Mouse (Mus musculus) frontal cortex, postnatal 14 days (tissue): Measurements from ENCODE around the gene Entpd8.

Source experiments
- DNase-seq, 2 experiments: peaks; one replicate each; pipeline ENCODE4 v3.0.0; 2022; ENCODE audit warnings: low spot score in 2 of 2

The Entpd8 gene

DNA sequence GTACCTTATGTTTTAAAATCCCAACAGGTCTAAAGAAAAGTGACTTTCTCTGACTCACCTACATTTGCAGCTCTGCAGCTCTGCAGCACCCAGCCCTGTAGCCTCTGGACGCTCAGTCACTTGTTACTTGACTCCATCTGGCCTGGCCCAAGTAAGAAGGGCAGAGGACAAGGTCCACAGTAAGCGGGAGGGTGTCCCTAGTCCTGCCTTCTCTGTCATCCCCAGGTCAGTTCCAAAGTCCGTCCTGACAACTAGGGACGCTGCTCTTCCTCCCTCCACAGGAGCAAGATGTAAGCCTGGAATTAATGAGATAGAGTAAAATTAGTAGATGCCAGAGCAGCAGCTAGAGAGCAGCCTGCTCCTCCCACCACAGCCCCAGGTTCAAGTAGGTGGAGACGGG lies at the start of gene Entpd8:
Entpd8 (plus strand) TSS at position 229 of the 400 bp plus-strand sequence.
- no peak for DNase-seq

DNA sequence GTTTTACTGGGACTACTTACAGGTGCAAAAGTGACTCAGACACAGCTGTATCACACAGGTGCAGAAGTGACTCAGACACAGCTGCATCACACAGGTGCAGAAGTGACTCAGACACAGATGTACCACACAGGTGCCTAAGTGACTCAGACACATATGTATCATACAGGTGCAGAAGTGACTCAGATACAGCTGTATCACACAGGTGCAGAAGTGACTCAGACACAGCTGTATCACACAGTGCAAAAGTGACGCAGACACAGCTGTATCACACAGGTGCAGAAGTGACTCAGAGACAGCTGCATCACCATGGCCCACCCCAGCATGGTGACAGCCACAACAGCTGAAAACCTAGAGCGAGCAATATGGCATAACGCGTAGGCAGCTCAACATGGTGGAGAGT lies 45.1 kb upstream of the Entpd8 start:
- DNase-seq: no peak

DNA sequence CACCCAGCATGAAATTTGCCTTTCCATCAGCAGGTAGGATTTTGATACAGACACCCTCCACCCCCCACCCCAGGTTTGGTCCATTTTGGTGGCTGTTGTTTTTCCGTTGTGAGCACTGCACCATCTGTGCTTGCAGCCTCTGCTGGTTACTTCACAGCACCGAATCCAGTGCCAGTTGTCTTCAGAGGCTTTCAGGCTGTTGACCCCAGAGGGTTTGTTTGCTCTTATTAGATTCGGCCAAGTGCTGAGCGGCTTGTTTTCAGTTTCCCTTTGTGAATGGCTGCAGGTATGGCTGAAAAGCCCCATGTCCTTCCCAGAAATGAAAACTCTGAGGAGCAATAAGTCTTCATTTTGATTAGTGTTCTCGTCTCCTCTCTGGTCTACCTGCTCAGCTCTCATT lies 40.0 kb upstream of the Entpd8 start:
- no peak for DNase-seq

DNA sequence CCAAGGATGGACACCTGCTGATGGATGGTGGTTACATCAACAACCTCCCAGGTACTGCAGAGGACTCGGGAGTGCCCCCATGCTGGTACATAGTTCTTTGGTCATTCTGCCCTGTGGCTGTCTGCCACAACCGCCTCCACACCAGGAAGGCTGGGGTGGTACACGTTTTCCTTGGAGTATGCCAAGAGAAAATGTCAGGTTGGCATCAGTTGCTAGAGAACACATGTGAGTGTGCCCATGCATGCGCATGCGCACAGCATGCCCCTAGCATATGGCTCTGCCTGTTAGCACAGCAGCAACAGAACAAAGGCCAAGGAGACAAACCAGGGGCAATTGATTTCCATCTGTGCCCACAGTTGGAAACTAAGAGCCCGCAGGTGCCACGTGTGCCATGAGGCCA lies 29.2 kb upstream of the Entpd8 start:
- no peak for DNase-seq

DNA sequence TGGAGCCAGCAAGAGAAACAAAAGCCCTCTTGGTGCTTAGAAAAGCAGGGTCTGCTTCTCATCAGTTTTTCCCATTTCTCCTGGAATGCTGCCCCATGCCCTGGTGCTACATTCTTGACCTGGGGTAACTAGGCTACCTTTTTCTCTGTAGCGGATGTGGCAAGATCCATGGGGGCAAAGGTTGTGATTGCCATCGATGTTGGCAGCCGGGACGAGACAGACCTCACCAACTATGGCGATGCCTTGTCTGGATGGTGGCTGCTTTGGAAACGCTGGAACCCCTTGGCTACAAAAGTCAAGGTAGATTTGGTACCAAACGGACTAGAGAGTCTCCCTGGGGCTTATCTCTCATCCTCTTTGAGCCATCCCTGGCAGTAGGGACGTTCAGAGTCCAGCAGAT lies 28.7 kb upstream of the Entpd8 start:
- no peak for DNase-seq

DNA sequence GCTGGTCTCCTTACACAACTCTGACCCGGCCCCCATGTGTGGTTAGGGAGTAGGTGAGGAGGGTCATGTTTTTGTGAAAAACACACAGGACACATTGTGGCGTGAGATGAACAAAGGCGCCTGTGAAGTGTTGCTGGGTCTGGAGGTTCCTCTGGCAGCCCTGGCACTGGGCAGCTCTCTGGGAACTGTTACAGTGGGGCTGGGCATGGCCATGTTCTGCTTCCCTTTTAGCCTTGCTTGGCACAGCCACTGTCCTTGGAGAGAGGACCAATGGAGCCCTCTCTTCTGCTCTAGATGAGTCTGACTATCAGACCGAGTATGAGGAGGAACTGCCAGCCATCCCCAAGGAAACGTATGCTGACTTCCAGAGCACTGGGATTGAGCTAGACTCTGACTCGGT lies 27.0 kb upstream of the Entpd8 start:
- DNase-seq: no peak

DNA sequence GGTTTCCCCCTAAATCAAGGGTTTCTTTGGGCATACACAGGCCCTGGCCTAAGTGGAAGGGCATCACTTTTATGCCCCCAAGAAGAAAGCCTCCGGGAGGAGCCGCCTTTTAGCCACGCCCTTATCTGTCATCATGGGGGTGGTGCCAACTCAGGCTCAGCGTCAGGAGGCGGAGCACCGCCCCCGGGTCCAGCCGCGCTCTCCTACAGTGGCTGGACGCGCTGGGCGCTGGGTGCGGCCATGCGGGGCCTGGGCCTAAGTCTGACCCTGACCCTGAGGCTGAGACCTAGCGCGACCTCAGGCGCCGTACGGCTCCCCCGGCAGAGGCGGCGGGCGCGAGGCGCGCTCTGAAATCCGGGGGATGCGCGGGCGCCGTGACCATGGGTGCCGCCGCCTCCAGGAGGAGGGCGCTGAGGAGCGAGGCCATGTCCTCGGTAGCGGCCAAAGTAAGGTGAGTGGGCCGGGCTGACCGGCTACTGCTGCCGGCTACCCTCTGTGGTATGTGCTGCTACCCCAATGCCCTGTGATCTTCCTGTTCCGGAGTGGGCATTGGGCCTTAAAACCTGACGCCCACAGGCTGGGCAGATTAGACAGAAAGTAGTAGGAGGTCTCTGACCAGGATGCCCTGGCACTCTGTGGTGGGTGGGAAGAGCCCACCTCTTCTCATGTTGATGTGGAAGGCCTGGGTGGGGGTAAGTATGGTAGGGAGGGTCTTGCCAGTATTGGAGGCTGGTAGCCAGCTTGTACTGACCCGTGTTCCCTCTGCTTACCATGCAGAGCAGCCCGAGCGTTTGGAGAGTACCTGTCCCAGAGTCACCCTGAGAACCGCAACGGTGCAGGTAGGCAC lies 25.7 kb upstream of the Entpd8 start, which contains the start of gene Nsmf:
Nsmf (plus strand) TSS at position 135 of the 847 bp plus-strand sequence.
- peak; percentile 78 to 87 for DNase-seq

DNA sequence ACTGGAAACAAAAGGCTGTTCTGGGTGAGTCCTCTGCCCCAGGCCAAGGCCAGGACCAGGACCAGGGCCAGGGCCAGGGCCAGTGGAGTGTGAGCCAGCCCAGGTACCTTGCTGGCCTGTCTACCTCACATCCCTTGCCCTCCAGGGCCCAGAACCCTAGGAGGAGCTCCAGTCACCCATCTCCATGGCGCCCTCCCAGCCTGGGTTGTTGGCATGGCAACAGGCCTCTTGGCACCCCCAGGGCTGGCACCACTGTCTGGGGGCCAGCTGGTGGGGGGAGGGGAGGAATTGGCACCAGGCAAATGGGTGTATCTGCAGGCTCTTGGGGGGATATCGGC lies 25.1 kb upstream of the Entpd8 start:
- peak; percentile 63 to 73 for DNase-seq

DNA sequence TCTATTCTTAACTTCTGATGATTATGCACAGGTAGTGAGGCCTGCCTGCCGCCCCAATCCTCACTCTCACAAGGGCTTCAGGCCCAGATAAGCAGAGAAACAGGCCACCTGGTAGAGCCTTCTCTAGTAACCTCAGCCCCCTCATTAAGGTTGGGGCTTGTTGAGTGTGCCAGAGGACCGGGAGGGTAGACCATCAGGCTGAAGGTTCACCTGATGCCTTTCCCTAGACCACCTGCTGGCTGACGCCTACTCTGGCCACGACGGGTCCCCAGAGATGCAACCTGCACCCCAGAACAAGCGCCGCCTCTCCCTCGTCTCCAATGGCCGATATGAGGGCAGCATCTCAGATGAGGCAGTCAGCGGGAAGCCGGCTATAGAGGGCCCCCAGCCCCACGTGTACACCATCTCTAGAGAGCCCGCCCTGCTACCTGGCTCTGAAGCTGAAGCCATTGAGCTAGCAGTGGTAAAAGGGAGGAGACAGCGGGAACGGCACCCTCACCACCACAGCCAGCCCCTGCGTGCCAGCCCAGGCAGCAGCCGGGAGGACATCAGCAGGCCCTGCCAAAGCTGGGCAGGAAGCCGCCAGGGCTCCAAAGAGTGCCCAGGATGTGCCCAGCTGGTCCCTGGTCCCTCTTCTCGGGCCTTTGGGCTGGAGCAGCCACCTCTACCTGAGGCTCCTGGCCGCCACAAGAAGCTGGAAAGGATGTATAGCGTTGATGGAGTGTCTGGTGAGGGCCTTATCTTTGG lies 24.5 kb upstream of the Entpd8 start:
- DNase-seq: no peak

DNA sequence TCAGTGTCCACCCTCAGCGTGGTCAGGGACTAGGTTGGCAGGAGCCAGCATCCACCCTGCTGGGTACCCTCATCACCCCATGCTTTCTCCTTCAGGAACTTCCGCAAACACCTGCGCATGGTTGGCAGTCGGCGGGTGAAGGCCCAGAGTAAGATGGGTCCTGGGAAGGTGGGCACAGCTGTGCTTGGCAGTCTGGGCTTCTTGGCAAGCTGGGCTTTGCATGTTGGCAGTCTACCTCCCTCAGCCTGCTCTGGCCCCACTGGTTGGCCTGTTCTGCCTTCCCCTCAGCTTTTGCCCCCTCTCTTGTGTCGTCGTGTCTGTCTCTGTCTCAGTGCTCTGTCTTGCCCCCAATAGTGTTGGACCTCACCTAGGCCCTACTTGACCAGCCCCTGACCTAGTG lies 21.2 kb upstream of the Entpd8 start:
- DNase-seq: no peak

DNA sequence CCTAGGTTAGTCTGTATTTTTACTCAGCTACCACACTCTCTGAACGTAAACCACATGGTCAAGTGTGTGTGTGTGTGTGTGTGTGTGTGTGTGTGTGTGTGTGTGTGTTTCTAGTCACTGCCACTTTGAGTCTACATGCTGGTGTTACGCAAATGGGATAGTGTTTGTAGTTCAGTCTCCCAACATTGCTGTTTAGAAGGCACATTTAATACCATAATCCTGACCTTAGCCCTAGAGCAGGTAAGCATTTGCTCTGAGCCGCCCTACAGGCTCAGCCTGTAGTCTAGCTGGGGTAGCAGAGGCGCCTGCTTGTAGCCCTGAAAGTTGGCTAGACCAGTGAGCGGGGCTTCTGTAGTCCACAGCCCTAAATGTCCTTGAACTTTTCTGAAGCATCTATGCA lies 16.6 kb upstream of the Entpd8 start:
- no peak for DNase-seq

DNA sequence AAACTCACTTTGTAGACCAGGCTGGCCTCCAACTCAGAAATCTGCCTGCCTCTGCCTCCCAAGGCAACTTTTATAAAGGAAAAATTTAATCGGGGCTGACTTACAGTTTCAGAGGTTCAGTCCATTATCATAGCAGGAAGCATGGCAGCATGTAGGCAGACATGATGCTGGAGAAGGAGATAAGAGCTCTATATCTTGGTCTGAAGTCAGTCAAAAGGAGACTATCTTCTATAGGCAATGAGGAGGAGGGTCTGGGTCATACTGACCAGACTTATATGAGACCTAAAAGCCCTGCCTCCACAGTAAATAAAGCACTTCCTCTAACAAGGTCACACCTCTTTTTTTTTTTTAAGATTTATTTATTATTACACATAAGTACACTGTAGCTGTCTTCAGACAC lies 15.8 kb upstream of the Entpd8 start:
- DNase-seq: no peak

DNA sequence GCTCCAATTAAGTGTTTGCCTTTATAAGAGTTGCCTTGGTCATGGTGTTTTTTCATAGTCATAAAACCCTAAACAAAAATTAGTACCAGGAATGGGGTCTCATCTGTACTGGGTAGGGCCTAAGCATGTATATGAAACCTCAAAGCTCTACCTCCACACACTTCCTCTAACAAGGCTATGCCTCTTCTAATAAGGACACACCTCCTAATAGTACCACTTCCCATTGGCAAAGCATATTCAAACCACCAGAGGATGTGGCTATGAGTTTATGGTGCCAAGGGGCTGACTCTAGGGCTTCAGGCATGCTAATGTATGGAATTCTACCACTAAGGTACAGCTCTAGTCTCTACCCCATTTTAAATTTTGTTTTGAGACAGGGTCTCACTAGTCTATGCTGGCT lies 14.6 kb upstream of the Entpd8 start:
- DNase-seq: no peak

DNA sequence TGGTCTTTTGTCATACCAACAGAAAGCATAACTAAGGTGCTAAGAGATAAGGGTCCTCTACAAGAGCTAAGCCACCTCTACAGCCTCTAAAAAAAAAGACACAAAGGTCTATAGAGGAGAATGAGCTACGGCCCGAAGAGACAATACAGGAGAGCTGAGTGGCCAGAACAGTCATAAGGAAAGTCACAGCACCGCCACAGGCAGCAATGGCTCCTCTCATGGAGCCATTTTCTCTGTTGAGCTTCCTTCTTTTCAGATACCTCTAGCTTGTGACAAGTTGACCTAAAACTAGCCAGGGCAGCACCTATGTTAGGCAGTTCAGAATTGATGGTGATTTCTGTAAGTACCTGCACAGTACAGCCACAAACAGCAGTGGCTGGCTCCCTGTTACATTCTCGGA lies 13.6 kb upstream of the Entpd8 start:
- DNase-seq: no peak

DNA sequence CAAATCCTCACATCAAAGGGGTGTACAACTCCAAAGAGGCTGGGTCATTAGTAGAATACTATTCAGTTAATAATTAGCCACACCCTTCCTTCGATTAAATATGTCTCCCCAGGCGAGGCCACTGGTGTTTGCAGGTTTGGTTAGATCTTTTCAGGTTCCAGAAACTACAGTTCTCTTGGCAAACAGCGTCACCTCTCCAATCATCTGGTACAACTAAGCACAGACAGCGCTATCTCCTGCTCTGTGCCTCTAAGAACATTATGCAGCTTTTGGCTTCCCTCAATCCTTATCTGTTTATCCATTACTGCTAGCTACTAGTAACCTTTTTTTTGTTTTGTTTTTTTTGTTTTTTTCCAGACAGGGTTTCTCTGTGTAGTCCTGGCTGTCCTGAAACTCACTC lies 10.6 kb upstream of the Entpd8 start:
- DNase-seq: no peak

DNA sequence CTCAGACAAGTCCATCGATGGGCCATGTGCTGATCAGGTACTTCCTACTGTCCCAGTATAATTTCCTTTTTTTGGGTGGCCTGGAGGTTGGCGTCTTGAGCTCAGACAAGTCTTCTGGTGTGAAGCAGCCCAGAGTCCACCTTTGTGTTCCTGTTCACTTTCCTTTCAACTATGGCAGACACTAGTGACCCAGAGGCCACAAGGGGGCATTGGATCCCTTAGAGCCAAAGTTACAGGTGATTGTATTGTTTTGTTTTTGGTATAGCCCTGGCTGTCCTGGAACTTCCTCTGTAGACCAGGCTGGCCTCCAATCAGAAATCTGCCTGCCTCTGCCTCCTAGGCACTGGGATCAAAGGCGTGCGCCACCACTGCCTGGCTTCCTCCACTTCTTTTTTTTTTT lies 7.7 kb upstream of the Entpd8 start:
- no peak for DNase-seq

DNA sequence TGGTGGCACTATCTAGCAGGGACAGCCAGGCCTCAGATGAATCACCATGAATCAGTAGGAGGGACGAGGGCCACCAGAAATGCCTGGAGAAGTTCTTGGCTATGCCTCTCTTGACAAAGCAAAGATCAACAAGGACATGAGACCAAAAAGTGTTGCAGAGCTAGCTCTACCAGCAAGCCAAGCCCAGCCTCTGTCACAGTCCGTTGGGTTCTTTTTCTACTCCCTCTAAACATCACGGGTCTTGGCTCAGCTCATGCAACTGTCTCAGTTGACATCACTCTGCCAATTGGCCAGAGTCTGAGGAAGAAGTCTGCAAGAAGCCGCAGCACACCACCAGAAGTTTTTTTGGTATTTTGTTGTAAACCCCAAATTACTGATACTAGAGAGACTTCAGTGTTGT lies 4.6 kb upstream of the Entpd8 start:
- no peak for DNase-seq

DNA sequence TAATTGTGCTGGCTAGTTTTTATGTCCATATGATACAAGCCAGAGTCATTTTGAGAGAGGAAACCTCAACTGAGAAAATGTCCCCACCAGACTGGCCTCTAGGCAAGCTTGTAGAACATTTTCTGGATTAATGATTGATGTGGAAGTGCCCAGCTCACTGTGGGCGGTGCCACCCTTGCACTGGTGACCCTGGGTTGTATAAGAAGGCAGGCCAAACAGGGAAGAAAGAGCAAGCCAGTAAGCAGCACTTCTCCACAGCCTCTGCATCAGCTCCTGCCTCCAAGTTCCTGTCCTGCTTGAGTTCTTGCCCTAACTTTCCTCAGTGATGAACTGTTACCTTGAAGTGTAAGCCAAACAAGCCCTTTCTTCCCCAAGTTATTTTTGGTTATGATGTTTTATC lies 1.1 kb upstream of the Entpd8 start:
- no peak for DNase-seq

DNA sequence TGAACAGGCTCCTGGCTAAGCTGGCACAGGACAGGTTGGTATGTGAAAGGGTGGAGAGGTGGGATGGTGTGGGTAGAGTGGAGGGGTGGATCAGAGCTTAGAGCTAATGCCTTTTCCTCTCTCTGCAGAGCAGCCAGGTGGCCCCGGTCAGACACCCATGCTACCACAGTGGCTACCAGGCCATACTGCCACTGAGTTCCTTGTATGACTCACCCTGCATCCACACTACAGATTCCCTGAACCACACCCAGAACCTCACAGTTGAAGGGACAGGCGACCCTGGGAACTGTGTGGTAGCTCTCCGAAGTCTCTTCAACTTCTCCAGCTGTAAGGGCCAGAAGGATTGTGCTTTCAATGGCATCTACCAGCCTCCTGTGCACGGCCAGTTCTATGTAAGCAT lies 3.6 kb downstream of the Entpd8 start:
- no peak for DNase-seq

DNA sequence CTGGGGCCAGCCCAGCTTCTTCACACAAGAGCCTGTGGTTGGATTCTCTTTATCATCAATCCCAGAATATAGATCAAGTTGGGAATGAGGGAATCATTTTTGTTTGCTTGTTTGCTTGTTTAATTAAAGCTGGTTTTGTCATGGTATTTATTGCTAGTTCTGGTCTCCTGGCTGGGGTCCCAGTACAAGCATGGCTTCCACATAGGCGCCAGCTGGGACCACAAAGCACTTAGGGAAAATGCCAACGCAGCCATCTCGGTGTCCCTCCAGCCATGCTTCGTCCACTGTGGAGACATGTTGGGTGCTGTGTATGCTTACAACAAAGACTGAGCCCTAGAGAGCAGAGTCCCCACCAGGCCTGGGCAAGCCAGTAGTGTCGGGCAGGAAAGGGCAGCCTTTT lies 5.5 kb downstream of the Entpd8 start:
- no peak for DNase-seq

DNA sequence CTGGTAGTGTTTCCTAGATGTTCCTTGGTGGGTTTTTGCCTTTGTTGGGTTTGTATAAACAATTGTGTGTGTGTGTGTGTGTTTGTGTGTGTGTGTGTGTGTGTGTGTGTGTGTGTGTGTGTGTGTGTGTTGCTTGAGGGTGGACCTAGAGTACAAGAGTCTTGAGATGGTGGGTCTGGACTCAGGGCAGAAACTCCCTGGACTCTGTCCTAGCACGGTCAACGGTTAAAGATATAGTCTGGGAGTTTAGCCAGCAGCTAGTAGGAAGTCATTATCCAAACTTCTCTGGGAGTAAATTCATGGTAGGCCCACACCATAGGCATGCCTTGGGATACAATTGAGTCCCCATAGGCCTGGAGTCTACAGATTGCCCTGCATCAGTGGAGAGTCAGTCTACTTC lies 7.7 kb downstream of the Entpd8 start:
- no peak for DNase-seq

DNA sequence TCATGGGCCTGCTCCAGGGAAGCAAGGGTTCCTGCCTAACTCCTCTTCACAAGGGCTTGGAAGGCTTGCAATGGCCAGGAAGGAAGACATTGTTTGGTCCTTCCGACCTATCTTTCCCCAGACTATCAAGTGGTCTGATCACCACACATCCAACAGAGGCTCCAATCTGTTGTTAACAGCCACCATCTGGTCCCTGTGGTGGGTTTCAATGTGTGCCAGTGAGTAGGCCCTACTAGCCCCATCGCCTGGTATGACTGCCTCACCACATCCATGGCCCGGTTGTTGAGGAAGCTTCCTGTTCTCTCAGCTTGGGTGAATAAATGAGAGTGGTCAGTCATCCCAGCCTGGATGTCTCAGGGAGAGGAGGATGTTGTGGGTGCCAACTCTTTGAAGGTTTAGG lies 8.5 kb downstream of the Entpd8 start:
- DNase-seq: no peak

DNA sequence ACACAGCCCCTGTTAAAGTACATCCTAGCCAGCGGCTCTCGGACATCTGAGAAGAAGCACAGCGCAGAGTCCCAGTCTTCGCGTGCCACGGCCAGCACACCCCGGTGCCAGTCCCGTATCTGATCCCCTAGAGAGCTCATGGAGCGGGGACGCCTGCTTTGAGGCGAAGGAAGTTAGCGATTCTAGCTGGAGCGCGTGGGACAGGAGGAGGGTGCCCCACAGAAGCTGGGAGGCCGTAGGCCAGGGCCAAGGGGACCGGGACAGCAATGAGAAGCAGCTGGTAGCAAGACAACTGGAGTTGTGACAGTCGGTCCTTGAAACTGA lies 14.6 kb downstream of the Entpd8 start:
- no peak for DNase-seq
